Mouse (Mus musculus): ENCODE measurements around the gene Slc8a3. TPM values are rescaled to one million over a fixed set of nuclear protein-coding genes. Genes with fewer than 3 reads are reported as not detected.

Gene Slc8a3
- total RNA-seq, 1 experiment, result 0.09 TPM

- H3K9me3 ChIP-seq (ENCODE audit: control insufficient read depth, insufficient read depth, low read depth, low read length), result no peaks in the 10 kb centered on the region
- H3K36me3 ChIP-seq (ENCODE audit: control insufficient read depth, insufficient read depth, low read length, poor library complexity, severe bottlenecking), result peaks cover 5% of the 10 kb centered on the region; the same call in 1 of the 2 replicates
- H3K4me1 ChIP-seq (ENCODE audit: control insufficient read depth in 2 of 2, insufficient read depth in 2 of 2, low read length in 2 of 2, poor library complexity in 1 of 2), result no peaks in the 10 kb centered on the region
- no peak for DNase-seq (ENCODE audit: low read depth, low spot score)
- TF ChIP-seq ZC3H11A (IDR thresholded peaks at IDR 0.05; ENCODE audit: borderline replicate concordance, low read depth, low read length) (no peak), HCFC1 (IDR thresholded peaks at IDR 0.05; ENCODE audit: borderline replicate concordance, insufficient read depth, low read length) (no peak), ZNF384 (IDR thresholded peaks at IDR 0.05; ENCODE audit: low read depth, low read length) (no peak), CHD2 (IDR thresholded peaks at IDR 0.05; ENCODE audit: low read depth, low read length) (no peak), MAFK (IDR thresholded peaks at IDR 0.05; ENCODE audit: insufficient read depth, low read depth, low read length) (no peak)
- H3K9ac ChIP-seq (ENCODE audit: insufficient read depth, low read depth, low read length, poor library complexity, severe bottlenecking), result no peak overlapping the region
- no peak overlapping the region for H3K27ac ChIP-seq (ENCODE audit: insufficient read depth, low read depth, low read length, poor library complexity, severe bottlenecking)
- H3K4me3 ChIP-seq (ENCODE audit: insufficient read depth in 1 of 2, low read depth in 1 of 2, low read length in 2 of 2, poor library complexity in 1 of 2, severe bottlenecking in 1 of 2), result no peak overlapping the region
- in situ Hi-C loops (cut with MboI; ENCODE audit: low sequenced_read_pairs in 2 of 2, unreplicated experiment in 2 of 2), result no loop called here
Measured at GRCm38 (mm10) chr12:81156841-81157240, 176.1 kb downstream of the Slc8a3 start.

GRCm38 (mm10) chr12:81155675-81156074 is 177.3 kb downstream of the Slc8a3 start:
- Histone ChIP-seq H3K4me3 (ENCODE audit: insufficient read depth in 1 of 2, low read depth in 1 of 2, low read length in 2 of 2, poor library complexity in 1 of 2, severe bottlenecking in 1 of 2) (no peak overlapping the region), H3K9ac (ENCODE audit: insufficient read depth, low read depth, low read length, poor library complexity, severe bottlenecking) (no peak overlapping the region), H3K36me3 (ENCODE audit: control insufficient read depth, insufficient read depth, low read length, poor library complexity, severe bottlenecking) (peaks cover 5% of the 10 kb centered on the region; the same call in 1 of the 2 replicates), H3K27ac (ENCODE audit: insufficient read depth, low read depth, low read length, poor library complexity, severe bottlenecking) (no peak overlapping the region), H3K4me1 (ENCODE audit: control insufficient read depth in 2 of 2, insufficient read depth in 2 of 2, low read length in 2 of 2, poor library complexity in 1 of 2) (no peaks in the 10 kb centered on the region), H3K9me3 (ENCODE audit: control insufficient read depth, insufficient read depth, low read depth, low read length) (no peaks in the 10 kb centered on the region)
- TF ChIP-seq ZC3H11A (IDR thresholded peaks at IDR 0.05; ENCODE audit: borderline replicate concordance, low read depth, low read length) (no peak), MAFK (IDR thresholded peaks at IDR 0.05; ENCODE audit: insufficient read depth, low read depth, low read length) (no peak), CHD2 (IDR thresholded peaks at IDR 0.05; ENCODE audit: low read depth, low read length) (no peak), HCFC1 (IDR thresholded peaks at IDR 0.05; ENCODE audit: borderline replicate concordance, insufficient read depth, low read length) (no peak), ZNF384 (IDR thresholded peaks at IDR 0.05; ENCODE audit: low read depth, low read length) (no peak)
- DNase-seq (ENCODE audit: low read depth, low spot score), result no peak
- in situ Hi-C loops (cut with MboI; ENCODE audit: low sequenced_read_pairs in 2 of 2, unreplicated experiment in 2 of 2), result no loop called here

- Histone ChIP-seq H3K27ac (ENCODE audit: insufficient read depth, low read depth, low read length, poor library complexity, severe bottlenecking) (no peak overlapping the region), H3K9ac (ENCODE audit: insufficient read depth, low read depth, low read length, poor library complexity, severe bottlenecking) (no peak overlapping the region), H3K4me3 (ENCODE audit: insufficient read depth in 1 of 2, low read depth in 1 of 2, low read length in 2 of 2, poor library complexity in 1 of 2, severe bottlenecking in 1 of 2) (no peak overlapping the region), H3K4me1 (ENCODE audit: control insufficient read depth in 2 of 2, insufficient read depth in 2 of 2, low read length in 2 of 2, poor library complexity in 1 of 2) (no peaks in the 10 kb centered on the region), H3K36me3 (ENCODE audit: control insufficient read depth, insufficient read depth, low read length, poor library complexity, severe bottlenecking) (peaks cover 5% of the 10 kb centered on the region; the same call in 1 of the 2 replicates), H3K9me3 (ENCODE audit: control insufficient read depth, insufficient read depth, low read depth, low read length) (no peaks in the 10 kb centered on the region)
- in situ Hi-C loops (cut with MboI; ENCODE audit: low sequenced_read_pairs in 2 of 2, unreplicated experiment in 2 of 2), result no loop called here
- no peak for DNase-seq (ENCODE audit: low read depth, low spot score)
- no peak for TF ChIP-seq MAFK (IDR thresholded peaks at IDR 0.05; ENCODE audit: insufficient read depth, low read depth, low read length)
- no peak for TF ChIP-seq HCFC1 (IDR thresholded peaks at IDR 0.05; ENCODE audit: borderline replicate concordance, insufficient read depth, low read length)
- no peak for TF ChIP-seq ZNF384 (IDR thresholded peaks at IDR 0.05; ENCODE audit: low read depth, low read length)
- TF ChIP-seq CHD2 (IDR thresholded peaks at IDR 0.05; ENCODE audit: low read depth, low read length), result no peak
- no peak for TF ChIP-seq ZC3H11A (IDR thresholded peaks at IDR 0.05; ENCODE audit: borderline replicate concordance, low read depth, low read length)
Measured at GRCm38 (mm10) chr12:81152082-81152481, 180.9 kb downstream of the Slc8a3 start.

- TF ChIP-seq HCFC1 (IDR thresholded peaks at IDR 0.05; ENCODE audit: borderline replicate concordance, insufficient read depth, low read length) (no peak), MAFK (IDR thresholded peaks at IDR 0.05; ENCODE audit: insufficient read depth, low read depth, low read length) (no peak), ZNF384 (IDR thresholded peaks at IDR 0.05; ENCODE audit: low read depth, low read length) (no peak), ZC3H11A (IDR thresholded peaks at IDR 0.05; ENCODE audit: borderline replicate concordance, low read depth, low read length) (no peak), CHD2 (IDR thresholded peaks at IDR 0.05; ENCODE audit: low read depth, low read length) (no peak)
- DNase-seq (ENCODE audit: low read depth, low spot score), result no peak
- Histone ChIP-seq H3K4me3 (ENCODE audit: insufficient read depth in 1 of 2, low read depth in 1 of 2, low read length in 2 of 2, poor library complexity in 1 of 2, severe bottlenecking in 1 of 2) (no peak overlapping the region), H3K27ac (ENCODE audit: insufficient read depth, low read depth, low read length, poor library complexity, severe bottlenecking) (no peak overlapping the region), H3K9ac (ENCODE audit: insufficient read depth, low read depth, low read length, poor library complexity, severe bottlenecking) (no peak overlapping the region), H3K4me1 (ENCODE audit: control insufficient read depth in 2 of 2, insufficient read depth in 2 of 2, low read length in 2 of 2, poor library complexity in 1 of 2) (no peaks in the 10 kb centered on the region), H3K9me3 (ENCODE audit: control insufficient read depth, insufficient read depth, low read depth, low read length) (no peaks in the 10 kb centered on the region), H3K36me3 (ENCODE audit: control insufficient read depth, insufficient read depth, low read length, poor library complexity, severe bottlenecking) (peaks cover 5% of the 10 kb centered on the region; the same call in 1 of the 2 replicates)
- in situ Hi-C loops (cut with MboI; ENCODE audit: low sequenced_read_pairs in 2 of 2, unreplicated experiment in 2 of 2), result no loop called here
Measured at GRCm38 (mm10) chr12:81150917-81151316, 182.1 kb downstream of the Slc8a3 start.

GRCm38 (mm10) chr12:81147956-81148355 is 185.0 kb downstream of the Slc8a3 start:
- H3K9me3 ChIP-seq (ENCODE audit: control insufficient read depth, insufficient read depth, low read depth, low read length), result no peaks in the 10 kb centered on the region
- H3K9ac ChIP-seq (ENCODE audit: insufficient read depth, low read depth, low read length, poor library complexity, severe bottlenecking), result no peak overlapping the region
- H3K27ac ChIP-seq (ENCODE audit: insufficient read depth, low read depth, low read length, poor library complexity, severe bottlenecking), result no peak overlapping the region
- no peak overlapping the region for H3K4me3 ChIP-seq (ENCODE audit: insufficient read depth in 1 of 2, low read depth in 1 of 2, low read length in 2 of 2, poor library complexity in 1 of 2, severe bottlenecking in 1 of 2)
- in situ Hi-C loops (cut with MboI; ENCODE audit: low sequenced_read_pairs in 2 of 2, unreplicated experiment in 2 of 2), result no loop called here
- no peak for TF ChIP-seq MAFK (IDR thresholded peaks at IDR 0.05; ENCODE audit: insufficient read depth, low read depth, low read length)
- TF ChIP-seq HCFC1 (IDR thresholded peaks at IDR 0.05; ENCODE audit: borderline replicate concordance, insufficient read depth, low read length), result no peak
- TF ChIP-seq ZNF384 (IDR thresholded peaks at IDR 0.05; ENCODE audit: low read depth, low read length), result no peak
- no peak for TF ChIP-seq ZC3H11A (IDR thresholded peaks at IDR 0.05; ENCODE audit: borderline replicate concordance, low read depth, low read length)
- TF ChIP-seq CHD2 (IDR thresholded peaks at IDR 0.05; ENCODE audit: low read depth, low read length), result no peak
- no peak for DNase-seq (ENCODE audit: low read depth, low spot score)
- H3K4me1 ChIP-seq (ENCODE audit: control insufficient read depth in 2 of 2, insufficient read depth in 2 of 2, low read length in 2 of 2, poor library complexity in 1 of 2), result no peaks in the 10 kb centered on the region
- H3K36me3 ChIP-seq (ENCODE audit: control insufficient read depth, insufficient read depth, low read length, poor library complexity, severe bottlenecking), result no peaks in the 10 kb centered on the region; the same call in 1 of the 2 replicates
